Mouse (Mus musculus): ENCODE measurements around the gene Adora1. TPM values are rescaled to one million over a fixed set of nuclear protein-coding genes. Genes with fewer than 3 reads are reported as not detected.

Gene Adora1
- total RNA-seq, 4 experiments from 2014 or later = 0.19 to 0.97 (median 0.69) TPM

DNA sequence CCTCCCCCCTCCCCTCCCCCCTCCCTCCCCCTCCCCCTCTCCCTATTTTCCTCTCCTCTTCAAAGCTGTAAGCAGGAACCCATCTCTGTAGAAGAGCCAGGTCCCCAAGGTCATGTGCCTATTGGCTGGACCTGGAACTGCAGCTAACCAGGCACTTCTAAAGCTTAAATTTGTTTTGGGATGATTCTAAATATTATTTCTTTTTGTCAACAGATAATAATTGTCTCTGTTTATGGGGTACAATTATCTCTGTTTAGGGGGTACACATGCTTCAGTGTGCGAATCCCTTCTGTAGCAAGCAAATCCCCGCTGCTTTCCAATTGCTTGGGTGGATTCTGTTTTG lies 18.6 kb downstream of the Adora1 start:
- DNase-seq (ENCODE audit: low spot score in 2 of 2) = no peak

- no peak for DNase-seq (ENCODE audit: low spot score in 2 of 2)
Measured at GRCm38 (mm10) chr1:134215751-134216628, 19.2 kb downstream of the Adora1 start.

DNA sequence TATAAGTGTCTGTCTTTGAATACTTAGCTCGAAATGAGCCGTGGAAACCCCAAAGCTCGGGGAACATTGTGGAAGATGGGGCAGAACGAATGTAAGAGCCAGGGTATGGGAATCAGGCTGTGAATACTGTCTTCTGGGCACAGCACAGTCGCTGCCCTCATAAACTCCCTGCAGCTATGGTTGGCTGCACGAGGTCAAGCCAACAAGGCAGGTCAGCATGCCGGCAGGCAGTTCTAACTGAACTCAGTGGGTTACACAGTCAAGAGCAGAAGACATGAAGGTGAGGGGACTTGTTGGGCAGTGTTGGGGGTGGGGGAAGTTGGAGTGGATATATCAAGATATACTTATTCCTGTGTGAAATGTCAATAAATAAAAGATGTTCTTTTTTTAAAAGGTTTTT lies 20.2 kb downstream of the Adora1 start:
- no peak for DNase-seq (ENCODE audit: low spot score in 2 of 2)

DNA sequence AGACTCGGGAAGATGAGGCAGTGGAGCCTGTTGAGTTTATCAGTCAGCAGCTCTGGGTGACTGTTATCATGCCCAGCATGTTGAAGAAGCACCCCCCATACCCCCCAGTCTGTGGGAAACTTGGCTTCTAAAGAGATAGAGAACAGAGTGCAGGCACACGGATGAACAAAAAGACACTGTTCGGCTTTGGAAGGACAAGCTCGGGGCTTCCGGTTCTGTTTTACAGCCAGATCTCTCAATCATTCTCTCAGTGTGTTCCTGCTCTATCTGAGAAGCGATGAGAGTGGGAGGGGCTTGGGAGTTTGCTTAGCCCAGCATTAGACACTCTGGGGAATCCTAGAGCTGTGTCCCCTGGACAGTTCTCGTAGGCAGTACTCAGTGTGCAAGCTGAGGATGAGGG lies 21.8 kb downstream of the Adora1 start:
- DNase-seq (ENCODE audit: low spot score in 2 of 2) = no peak

DNA sequence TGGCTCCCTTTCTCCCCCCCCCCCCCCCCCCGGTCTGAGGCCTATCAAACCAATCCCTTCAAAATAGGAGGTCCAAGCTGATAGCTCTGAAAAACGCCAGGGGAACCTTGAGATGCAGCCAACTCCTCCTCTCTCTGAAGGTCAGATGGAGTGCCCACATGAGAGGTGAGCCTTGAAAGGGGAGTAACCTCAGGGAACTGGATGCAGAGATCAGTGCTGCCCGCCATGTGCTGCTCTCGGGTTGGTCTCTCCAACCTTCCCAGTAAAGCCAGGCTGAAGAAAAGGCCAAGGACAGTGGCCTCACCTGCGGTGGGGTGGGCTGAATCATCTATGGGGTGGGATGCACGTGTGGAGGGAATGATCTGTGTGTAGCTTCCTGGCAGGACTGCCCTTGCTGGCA lies 22.9 kb downstream of the Adora1 start:
- DNase-seq (ENCODE audit: low spot score in 2 of 2) = no peak

DNA sequence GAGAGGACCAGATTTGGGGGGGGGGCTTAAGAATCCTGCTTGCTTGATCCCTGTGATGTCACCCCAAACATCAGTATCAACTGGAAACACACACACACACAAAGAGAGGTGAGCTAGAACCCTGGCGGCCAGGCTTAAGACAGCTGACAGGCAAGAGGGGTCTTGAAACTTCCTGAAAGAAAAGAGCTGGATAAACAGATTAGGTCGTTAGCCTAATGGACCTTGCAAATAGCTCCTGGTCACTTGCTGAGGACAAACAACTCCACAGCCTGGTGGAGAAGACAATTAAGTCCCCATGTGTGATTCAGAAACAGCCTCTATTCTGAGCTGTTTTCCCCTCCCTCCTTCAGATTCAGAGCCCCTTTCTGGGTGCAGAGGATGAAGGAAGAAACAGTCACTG lies 23.6 kb downstream of the Adora1 start:
- no peak for DNase-seq (ENCODE audit: low spot score in 2 of 2)

DNA sequence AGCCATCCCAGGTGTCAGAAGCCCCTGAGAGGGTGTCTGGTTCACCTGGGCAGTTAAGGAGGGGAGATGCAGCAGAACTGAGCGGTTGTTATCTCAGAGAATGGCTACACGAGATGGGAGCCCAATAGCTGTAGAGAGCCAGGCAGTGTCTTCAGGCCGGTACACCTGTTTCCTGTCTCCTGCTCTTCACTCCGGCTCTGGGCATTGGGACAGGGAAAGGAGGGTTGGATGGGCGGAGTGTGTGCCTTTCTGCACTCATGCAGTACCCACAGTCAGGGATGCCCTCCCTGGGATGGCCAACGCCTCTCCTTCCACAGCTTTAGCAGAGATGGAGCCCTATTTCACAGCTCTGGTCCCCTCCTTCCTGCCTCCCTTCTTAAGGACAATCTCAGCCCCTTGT lies 24.2 kb downstream of the Adora1 start:
- DNase-seq (ENCODE audit: low spot score in 2 of 2) = no peak

DNA sequence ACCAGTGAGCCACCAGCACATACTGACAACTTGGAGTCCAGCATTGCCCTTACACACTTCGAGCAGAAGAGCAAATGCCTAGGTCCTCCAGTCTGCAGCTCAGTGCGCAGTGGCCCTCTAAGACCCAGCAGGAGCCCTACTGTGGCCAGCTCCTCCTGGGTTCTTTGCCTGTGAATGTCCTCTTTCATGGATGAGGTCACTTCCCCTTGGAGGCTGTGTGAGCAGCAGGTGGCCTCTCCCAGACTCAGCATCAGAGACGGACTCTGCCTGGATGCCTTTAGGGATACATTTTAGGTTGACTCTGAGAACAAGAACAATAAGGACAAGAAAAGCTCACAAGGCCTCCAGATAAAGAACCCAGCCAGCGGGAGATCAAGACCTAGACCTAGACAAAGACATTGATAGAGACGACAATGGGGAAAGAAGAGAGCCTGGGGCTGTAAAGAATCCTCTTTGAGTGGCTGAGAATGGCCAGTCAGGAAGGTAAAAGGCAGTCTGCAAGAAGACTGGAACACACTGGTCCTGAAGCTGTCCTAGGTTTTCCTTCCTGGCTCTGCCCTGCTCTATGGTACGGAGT lies 25.0 kb downstream of the Adora1 start:
- no peak for DNase-seq (ENCODE audit: low spot score in 2 of 2)

DNA sequence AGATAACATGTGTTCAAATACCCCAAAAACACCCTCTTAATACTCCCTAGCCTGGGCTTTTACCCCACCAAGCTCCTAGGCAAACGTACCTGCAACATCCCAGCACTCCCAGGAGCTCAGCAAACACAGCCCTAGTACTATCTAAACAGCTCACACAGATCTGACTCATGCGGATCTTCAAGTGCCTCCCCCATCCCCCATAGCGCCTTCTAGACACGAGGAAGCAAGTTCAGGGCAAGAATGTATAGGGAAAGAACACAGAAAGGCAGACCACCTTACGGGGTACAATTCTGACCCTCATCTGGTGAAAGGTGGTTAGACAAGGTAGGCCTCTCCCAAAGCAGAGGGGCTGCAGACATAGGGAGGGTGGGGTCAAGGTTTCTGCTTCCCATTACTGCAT lies 29.1 kb downstream of the Adora1 start:
- DNase-seq (ENCODE audit: low spot score in 2 of 2) = no peak

DNA sequence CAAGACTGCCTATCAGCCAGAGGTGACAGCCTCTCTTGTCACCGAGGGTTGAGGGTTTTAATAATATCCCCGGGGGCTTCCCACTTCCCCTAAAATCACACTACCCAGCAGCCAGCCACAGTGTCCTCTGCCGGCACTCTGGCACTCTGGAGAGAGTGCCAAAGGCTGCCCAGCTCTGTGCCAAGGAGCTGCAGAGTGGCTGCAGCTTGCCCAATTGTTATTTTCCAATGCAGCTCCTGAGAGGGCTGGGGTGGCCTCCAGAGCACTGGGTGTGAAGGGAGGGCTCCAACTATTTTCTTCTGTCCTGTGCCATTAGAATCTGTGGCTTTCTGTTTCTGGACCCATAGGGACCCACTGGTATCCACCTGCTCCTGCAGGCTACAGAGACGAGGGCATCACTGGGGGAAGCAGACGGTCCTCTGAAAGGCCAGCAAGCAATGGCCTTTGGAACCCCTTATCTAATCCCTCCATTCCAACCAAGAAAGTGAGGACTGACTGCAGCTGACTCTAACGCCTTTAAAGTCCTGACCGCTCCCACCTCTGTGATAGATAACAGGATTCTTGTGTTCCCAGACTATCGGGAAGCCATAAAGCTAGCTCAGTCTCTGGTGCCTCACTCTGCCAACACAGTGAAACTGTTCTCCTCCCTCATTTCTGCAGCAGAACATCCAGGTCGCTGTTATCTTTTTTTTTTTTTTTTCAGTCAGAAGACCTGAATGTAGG lies 29.8 kb downstream of the Adora1 start:
- no peak for DNase-seq (ENCODE audit: low spot score in 2 of 2)

- DNase-seq (ENCODE audit: low spot score in 2 of 2) = no peak
Measured at GRCm38 (mm10) chr1:134204230-134204629, 31.0 kb downstream of the Adora1 start.

DNA sequence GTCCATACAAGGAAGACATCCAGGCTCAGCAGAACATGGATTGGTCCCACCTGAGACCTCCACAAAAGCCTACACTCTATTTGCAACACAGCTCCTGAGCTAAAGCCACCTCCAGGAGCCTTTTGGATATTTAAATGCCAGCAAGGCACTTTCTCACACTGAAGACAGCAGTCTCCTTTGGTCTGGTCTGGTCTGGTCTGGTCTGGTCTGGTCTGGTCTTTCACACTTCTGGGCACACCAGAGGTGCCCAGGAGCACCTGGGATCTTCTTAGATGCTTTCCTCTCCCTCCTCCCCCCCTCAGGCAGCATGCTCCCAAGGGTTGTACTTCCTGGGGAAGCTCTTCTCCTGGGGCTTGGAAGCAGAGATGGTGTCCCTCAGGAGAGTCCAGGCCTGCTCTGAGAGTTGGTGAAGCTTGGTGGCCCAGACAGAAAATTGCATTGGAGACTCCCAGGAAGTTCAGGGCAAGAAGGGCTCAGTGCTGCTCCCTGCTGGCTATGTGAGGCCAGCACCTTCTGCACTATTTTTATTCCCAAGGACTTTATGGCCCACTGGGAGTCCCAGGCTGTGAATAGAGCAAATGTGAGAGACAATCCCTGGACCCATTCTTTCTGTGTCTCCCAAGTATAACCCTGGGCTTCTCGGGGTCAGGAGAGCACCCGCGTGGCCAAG lies 33.3 kb downstream of the Adora1 start:
- peak in 1 of 2 experiments; percentile 63 for DNase-seq (ENCODE audit: low spot score in 2 of 2)

GRCm38 (mm10) chr1:134200998-134201686 lies 34.1 kb downstream of the Adora1 start:
- DNase-seq (ENCODE audit: low spot score in 2 of 2) = no peak

DNA sequence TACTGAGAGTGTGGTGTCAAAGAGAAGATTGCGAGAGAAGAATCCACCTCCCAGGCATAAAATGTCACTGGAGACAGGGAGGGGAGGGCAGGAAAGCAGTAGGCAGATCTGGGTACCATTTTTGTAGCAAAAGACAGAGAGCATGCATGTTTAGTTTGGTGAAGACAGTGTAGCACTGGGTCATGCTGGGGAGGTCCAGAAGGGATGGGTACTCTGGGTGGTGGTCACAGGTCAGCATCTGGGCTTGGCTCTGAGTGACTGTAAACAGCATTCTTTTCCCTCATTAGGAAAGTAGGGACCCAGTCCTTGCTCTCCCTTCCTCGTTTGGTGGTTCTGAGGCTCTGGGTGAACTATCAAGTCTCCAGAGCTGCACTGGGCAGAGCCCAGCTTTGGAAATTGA lies 34.8 kb downstream of the Adora1 start:
- no peak for DNase-seq (ENCODE audit: low spot score in 2 of 2)

GRCm38 (mm10) chr1:134198197-134198995 lies 36.8 kb downstream of the Adora1 start:
- no peak for DNase-seq (ENCODE audit: low spot score in 2 of 2)

GRCm38 (mm10) chr1:134197325-134197982 lies 37.8 kb downstream of the Adora1 start:
- no peak for DNase-seq (ENCODE audit: low spot score in 2 of 2)

DNA sequence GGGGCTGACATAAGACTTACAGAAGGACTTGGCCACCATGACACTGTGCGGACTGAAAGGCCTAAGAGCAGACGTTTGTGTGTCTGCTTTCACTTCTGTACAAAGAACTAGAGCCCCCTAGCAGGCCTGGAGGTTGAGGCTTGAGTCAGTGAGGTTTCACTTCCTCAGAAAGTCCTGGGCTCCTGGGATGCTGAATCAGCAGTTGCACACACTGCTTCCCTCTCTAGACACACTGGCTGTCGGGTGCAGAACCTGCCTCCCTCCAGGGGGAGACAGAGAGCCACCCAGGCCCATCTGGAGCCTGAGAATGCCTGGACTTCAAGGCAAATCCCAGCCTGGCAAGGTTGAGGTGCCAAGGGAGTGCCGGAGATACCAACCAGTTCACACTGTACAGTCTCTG lies 38.8 kb downstream of the Adora1 start:
- peak; percentile 77 to 83 for DNase-seq (ENCODE audit: low spot score in 2 of 2)

GRCm38 (mm10) chr1:134195979-134196378 lies 39.3 kb downstream of the Adora1 start:
- DNase-seq (ENCODE audit: low spot score in 2 of 2) = peak; percentile 80 to 87

DNA sequence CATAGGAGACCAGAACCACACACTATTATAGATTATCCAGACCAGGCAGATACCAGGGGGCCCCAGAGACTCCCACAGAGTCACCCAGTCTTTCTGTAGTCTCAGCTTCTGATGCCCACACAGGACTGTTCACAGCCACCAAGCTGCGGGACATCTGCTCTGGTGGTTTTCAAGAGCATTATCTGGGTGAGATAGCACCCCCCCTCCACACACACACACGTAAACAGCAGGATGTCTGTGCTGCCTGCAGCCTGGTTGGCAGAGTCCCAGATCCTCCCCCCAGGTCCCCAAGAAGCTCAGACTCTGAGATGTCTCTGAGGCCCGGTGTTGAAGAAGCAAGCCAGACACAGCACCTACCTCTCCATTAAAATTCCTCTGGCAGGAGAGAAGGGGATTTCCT lies 39.7 kb downstream of the Adora1 start:
- no peak for DNase-seq (ENCODE audit: low spot score in 2 of 2)

GRCm38 (mm10) chr1:134195117-134195516 lies 40.1 kb downstream of the Adora1 start:
- DNase-seq (ENCODE audit: low spot score in 2 of 2) = peak in 1 of 2 experiments; percentile 19
